Mouse (Mus musculus): ENCODE measurements around the gene Wdr6. TPM values are rescaled to one million over a fixed set of nuclear protein-coding genes. Genes with fewer than 3 reads are reported as not detected.
"Not testable (repeated sequence)": the region's sequence is repeated elsewhere in the genome, so short reads cannot be mapped to it uniquely, and the experiment has no call there.

The Wdr6 gene
- polyA plus RNA-seq (2016; fragmentation: Nextera tagmentation; extraction: Ambion mirVana), result 166 and 233 TPM in 2 replicates

DNA sequence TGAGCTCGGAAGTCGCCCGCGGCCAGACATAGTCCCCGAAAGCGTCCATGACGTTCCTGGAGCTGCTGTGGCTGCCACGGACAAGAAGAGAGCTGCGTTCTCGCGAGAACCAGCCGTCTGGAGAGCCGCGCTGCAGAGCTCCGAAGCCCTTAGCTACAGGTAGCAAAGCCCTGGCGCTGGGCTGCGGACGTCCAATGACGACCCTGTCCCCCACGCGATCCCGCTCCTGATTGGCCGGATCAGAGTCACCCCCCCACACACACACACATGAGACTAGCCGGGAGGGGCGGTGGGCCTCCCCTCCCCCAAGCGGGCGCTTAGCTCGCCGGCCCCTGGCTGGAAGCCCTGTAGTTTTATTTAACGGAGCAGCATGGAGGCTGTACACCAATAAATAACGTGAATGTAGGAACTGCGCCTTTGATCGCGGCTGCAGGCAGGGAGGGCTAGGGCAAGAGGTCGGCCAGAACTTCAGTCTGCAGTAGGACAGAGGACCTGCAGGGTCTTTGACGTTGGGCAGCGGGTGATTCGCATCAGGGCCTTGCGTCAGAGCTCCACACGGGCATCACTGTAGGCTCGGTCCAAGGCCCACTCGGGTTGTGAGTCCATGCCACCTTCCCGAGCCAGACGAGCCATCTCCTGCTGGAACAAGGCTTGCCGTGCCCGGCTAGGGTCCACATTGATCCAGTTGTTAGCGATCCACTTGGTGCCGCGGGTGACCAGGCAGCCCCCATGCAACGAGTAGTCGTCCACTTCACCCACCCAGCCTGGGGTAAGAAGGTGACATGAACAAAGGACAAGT, at the start of gene Wdr6:
Gene Wdr6, minus strand, starts transcription at position 195 of the 799 bp plus-strand sequence.
- Histone ChIP-seq H3K27me3 (ENCODE audit: insufficient read depth, poor library complexity, severe bottlenecking) (peaks cover 50% of the 10 kb centered on the region), H3K9me3 (no peaks in the 10 kb centered on the region), H3K4me3 (peak within 1 kb of the TSS; percentile 89), H3K27ac (peak within 1 kb of the TSS; percentile 95), H3K36me3 (peaks cover 50% of the 10 kb centered on the region), H3K4me1 (replicated peaks) (peaks cover 60% of the 10 kb centered on the region)
- DNase-seq (ENCODE audit: low spot score), result peak; percentile 97
- 5% methylated on average over 51 of the region's 51 CpGs for whole genome bisulfite sequencing

DNA sequence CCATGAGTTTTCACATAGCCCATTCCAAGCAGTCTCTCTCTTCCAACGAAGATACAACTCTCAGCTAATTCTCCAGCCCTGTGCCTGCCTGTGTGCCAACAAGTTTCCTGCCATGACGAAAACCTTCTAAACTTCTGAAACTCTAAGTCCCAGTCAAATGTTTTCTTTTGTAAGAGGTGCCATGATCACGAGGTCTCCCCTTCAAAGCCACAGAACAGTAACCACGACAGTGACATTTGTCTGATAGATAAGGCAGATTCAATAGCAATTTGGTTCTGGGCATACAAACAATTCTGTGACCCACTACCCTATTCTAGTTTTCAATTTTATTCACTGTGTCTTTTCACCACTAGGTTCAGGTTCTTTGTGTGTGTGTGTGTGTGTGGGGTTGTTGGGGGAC, 49.6 kb upstream of the Wdr6 start:
- whole genome bisulfite sequencing, result 88% methylated on average over 4 of the region's 4 CpGs
- H3K36me3 ChIP-seq, result peaks cover 69% of the 10 kb centered on the region
- H3K9me3 ChIP-seq, result no peaks in the 10 kb centered on the region

DNA sequence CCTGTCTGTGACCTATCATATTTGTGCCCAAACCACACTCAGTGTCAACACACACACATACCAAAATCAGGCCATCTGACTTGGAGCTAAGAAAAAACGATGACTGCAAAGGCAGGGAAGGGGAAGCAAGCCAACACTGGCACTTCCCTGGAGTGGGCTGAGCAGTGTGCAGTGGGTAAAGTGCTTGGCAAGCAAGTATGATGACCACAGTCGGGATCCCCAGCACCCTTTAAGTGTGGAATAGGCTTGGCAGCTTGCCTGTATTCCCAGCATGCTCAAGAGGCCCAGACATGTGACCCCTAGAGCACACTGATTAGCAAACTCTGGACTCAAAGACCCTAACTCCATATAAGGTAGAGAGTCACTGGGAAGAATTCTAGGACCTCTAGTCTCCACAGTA, 48.0 kb upstream of the Wdr6 start:
- no peaks in the 10 kb centered on the region for H3K9me3 ChIP-seq
- H3K36me3 ChIP-seq, result peaks cover 62% of the 10 kb centered on the region
- no peaks in the 10 kb centered on the region for H3K27me3 ChIP-seq (ENCODE audit: insufficient read depth, poor library complexity, severe bottlenecking)
- 77% methylated on average over 2 of the region's 2 CpGs for WGBS
- DNase-seq (ENCODE audit: low spot score), result no peak
- H3K27ac ChIP-seq, result no peak overlapping the region
- H3K4me3 ChIP-seq, result no peak overlapping the region
- no peaks in the 10 kb centered on the region for H3K4me1 ChIP-seq (replicated peaks)

More for the DNA sequence above, 49.6 kb upstream of the Wdr6 start:
- DNase-seq (ENCODE audit: low spot score), result no peak
- Histone ChIP-seq H3K27ac (no peak overlapping the region), H3K4me3 (no peak overlapping the region), H3K27me3 (ENCODE audit: insufficient read depth, poor library complexity, severe bottlenecking) (no peaks in the 10 kb centered on the region), H3K4me1 (replicated peaks) (no peaks in the 10 kb centered on the region)

DNA sequence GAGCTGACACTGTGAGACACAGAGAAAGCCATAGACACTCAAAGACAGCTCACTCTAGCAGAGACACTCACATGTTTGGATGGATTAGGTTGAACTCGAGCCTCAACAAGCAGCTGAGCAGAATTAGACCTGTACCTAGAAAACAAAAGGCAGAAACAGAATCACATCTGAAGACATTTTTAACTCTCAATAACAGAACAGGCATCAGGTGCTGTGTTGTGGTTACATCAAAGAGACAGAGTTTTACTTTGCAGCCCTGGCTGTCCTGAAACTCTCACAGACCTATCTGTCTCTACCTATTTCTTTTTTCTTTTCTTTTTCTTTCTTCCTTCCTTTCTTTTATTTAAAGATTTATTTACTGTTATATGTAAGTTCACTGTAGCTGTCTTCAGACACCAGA, 38.8 kb upstream of the Wdr6 start:
- no peaks in the 10 kb centered on the region for H3K9me3 ChIP-seq
- no peak overlapping the region for H3K27ac ChIP-seq
- no peak for DNase-seq (ENCODE audit: low spot score)
- 95% methylated on average over 1 of the region's 1 CpGs for WGBS
- no peaks in the 10 kb centered on the region for H3K27me3 ChIP-seq (ENCODE audit: insufficient read depth, poor library complexity, severe bottlenecking)
- no peaks in the 10 kb centered on the region for H3K4me1 ChIP-seq (replicated peaks)
- H3K36me3 ChIP-seq, result peaks cover 90% of the 10 kb centered on the region
- H3K4me3 ChIP-seq, result no peak overlapping the region

DNA sequence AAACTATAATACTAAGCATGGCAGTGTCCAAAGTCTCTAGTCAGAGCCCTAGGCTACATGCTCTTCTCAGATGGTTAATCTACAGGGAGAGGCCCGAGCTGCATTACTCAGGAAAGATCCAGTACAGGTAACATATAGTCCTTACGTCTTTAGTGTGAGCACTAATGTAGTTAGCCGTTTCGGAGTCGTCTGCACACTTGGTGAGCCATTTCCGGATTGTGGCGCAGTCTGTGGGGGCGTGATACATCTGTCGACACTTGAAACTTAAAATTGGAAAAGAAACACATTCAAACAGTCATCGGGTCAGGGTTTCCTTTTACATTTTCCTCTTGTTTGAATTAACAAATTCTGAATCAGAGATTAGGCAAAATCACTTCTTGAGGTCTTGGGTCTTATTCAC, 32.9 kb upstream of the Wdr6 start:
- H3K27me3 ChIP-seq (ENCODE audit: insufficient read depth, poor library complexity, severe bottlenecking), result no peaks in the 10 kb centered on the region
- no peak overlapping the region for H3K27ac ChIP-seq
- no peaks in the 10 kb centered on the region for H3K4me1 ChIP-seq (replicated peaks)
- H3K4me3 ChIP-seq, result no peak overlapping the region
- H3K36me3 ChIP-seq, result peaks cover 99% of the 10 kb centered on the region
- WGBS, result 95% methylated on average over 10 of the region's 10 CpGs
- DNase-seq (ENCODE audit: low spot score), result no peak
- no peaks in the 10 kb centered on the region for H3K9me3 ChIP-seq

DNA sequence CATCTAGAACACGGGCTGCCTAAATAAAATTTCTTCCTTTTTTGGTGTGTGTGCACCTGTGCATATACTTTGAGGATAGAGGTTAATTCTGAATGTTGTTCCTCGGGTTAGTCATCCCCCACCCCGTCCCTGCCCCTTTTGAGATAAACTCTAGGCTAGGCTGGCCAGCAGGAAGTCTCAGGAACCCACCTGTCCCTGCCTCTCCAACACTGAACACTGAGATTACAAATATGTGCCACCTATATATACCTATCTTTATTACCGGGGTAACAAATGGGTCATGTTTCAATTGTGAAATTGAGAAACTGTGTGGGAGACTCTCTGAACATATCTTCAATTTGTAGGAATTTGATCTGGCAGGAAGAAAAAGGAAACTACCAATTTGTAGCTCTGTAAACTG, 30.4 kb upstream of the Wdr6 start:
- Histone ChIP-seq H3K4me3 (no peak overlapping the region), H3K27me3 (ENCODE audit: insufficient read depth, poor library complexity, severe bottlenecking) (no peaks in the 10 kb centered on the region), H3K36me3 (peaks cover 99% of the 10 kb centered on the region), H3K27ac (no peak overlapping the region), H3K9me3 (no peaks in the 10 kb centered on the region), H3K4me1 (replicated peaks) (peaks cover 3% of the 10 kb centered on the region; the same call in 1 of the 2 replicates)
- no peak for DNase-seq (ENCODE audit: low spot score)
- WGBS, result 89% methylated on average over 4 of the region's 4 CpGs

DNA sequence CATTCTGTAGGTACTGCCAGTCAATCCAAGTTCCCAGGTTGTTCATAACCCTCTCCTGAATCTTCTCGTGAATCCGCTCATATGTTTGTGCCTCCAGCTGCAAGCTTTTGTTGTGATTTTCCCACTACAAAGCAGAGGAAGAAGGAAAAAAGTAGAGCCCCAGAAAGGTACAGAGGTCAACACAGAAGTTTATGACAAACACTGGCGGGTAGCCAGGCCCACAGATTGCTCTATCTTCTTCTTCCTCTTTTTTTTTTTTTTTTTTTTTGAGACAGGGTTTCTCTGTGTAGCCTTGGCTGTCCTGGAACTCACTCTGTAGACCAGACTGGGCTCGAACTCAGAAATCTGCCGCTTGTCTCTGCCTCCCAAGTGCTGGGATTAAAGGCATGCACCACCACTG, 29.4 kb upstream of the Wdr6 start:
- DNase-seq (ENCODE audit: low spot score); H3K9me3 ChIP-seq; H3K4me3 ChIP-seq; H3K27ac ChIP-seq; H3K27me3 ChIP-seq (ENCODE audit: insufficient read depth, poor library complexity, severe bottlenecking); H3K4me1 ChIP-seq (replicated peaks): not testable (repeated sequence)
- peaks cover 100% of the 10 kb centered on the region for H3K36me3 ChIP-seq
- 96% methylated on average over 5 of the region's 5 CpGs for WGBS

DNA sequence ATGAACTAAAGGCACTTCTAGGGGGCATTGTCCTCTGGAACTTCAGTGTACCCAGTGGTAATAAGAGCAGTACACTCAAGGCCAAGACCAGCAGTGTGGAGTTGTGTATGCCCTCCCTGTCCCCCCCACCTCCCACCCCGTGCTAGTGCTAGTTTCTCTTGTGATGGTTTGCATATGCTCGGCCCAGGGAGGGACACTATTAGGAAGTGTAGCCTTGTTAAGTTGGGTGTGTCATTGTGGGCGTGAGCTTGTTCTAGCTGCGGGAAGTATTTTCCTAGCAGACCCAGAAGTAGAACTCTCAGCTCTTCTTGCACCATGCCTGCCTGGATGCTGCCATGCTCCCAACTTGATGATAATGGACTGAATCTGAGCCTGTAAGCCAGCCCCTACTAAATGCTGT, 23.4 kb upstream of the Wdr6 start:
- Histone ChIP-seq H3K9me3 (no peaks in the 10 kb centered on the region), H3K27ac (no peak overlapping the region), H3K36me3 (peaks cover 56% of the 10 kb centered on the region), H3K27me3 (ENCODE audit: insufficient read depth, poor library complexity, severe bottlenecking) (0 out of 2 replicates have a peak, but pooled peaks cover 4% of the 10 kb centered on the region), H3K4me3 (no peak overlapping the region), H3K4me1 (replicated peaks) (peaks cover 15% of the 10 kb centered on the region)
- WGBS, result 87% methylated on average over 4 of the region's 4 CpGs
- DNase-seq (ENCODE audit: low spot score), result no peak

DNA sequence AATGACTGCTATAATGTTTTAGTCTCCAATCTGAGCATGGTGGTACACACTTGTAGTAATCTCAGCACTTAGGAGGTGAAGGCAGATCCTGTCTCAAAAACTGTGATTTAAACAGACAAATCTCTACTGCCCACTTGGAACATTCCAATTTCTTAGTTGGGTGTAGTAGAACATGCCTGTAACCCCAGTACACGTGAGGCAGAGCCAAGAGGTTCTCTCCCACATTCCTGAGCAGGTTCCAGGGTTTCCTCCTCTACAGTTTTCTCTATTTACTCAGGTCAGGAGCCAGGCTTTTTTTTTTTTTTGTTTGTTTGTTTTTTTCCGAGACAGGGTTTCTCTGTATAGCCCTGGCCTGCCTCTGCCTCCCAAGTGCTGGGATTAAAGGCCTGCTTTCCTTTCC, 21.5 kb upstream of the Wdr6 start:
- H3K27me3 ChIP-seq (ENCODE audit: insufficient read depth, poor library complexity, severe bottlenecking), result 0 out of 2 replicates have a peak, but pooled peaks cover 4% of the 10 kb centered on the region
- H3K4me1 ChIP-seq (replicated peaks), result peaks cover 27% of the 10 kb centered on the region
- WGBS, result 59% methylated on average over 2 of the region's 2 CpGs
- peaks cover 36% of the 10 kb centered on the region for H3K36me3 ChIP-seq
- no peaks in the 10 kb centered on the region for H3K9me3 ChIP-seq
- H3K4me3 ChIP-seq, result no peak overlapping the region
- no peak overlapping the region for H3K27ac ChIP-seq
- DNase-seq (ENCODE audit: low spot score), result no peak

DNA sequence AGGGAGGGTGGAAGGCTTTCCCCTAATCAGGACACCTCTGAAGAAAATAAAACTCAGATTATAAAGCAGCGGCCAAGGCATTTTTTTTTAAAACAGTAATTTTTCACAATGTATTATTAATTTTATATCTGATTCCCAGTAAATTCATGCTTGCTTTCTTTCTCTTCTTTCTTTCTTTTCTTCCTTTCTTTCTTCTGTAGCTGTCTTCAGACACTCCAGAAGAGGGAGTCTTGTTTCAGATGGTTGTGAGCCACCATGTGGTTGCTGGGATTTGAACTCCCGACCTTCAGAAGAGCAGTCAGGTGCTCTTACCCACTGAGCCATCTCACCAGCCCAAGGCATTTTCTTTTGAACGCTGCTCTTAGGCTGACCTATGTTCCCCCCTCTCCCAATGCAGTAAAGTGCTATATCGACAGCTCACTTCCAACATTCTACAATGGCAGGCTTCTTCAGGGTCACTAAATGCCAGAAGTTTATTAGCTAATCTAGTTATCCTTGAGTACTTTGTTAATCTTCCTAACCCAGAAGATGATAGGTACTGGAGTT, 20.6 kb upstream of the Wdr6 start:
- H3K4me3 ChIP-seq, result no peak overlapping the region
- WGBS, result 81% methylated on average over 4 of the region's 4 CpGs
- no peaks in the 10 kb centered on the region for H3K9me3 ChIP-seq
- H3K4me1 ChIP-seq (replicated peaks), result peaks cover 23% of the 10 kb centered on the region
- peaks cover 27% of the 10 kb centered on the region for H3K36me3 ChIP-seq
- no peak overlapping the region for H3K27ac ChIP-seq
- DNase-seq (ENCODE audit: low spot score), result no peak
- H3K27me3 ChIP-seq (ENCODE audit: insufficient read depth, poor library complexity, severe bottlenecking), result 0 out of 2 replicates have a peak, but pooled peaks cover 4% of the 10 kb centered on the region

DNA sequence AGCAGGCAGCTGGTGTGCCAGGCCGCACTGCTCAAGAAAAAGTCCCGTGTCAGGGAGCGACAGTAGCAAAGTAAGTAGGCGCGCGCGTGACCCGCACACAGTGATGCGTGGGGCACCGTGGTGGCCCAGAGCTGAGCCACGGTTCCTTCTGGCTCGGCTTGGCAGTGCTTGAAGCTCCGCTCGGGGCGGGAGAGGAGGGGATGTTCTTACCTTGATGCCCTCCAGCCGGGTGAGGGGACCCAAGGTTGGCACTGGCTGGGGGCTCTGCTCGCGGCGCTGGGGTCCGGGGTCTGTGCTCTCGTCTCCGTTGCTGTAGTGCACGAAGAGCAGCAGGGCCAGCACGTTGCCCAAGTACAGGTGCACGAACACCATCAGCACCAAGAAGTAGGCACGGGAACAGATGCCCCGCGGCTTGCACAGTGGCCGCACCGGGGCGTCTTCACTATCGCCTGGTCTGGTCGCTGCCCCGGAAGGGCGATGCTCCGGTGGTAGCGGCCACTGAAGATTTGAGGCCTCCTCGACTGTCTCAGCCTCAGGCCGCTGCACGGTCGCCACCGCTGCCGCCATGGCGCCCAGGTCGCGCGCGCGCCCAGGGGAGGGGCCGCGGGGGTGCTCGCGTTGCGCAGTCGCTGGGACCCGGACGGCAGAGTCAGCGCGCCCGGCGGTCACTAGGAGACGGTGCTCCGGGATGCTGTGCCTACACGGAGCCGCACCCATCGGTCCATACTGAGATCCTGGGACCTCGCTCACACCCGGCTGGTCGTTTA, 18.6 kb upstream of the Wdr6 start, which contains the start of gene P4htm:
Gene P4htm, minus strand, starts transcription at position 670 of the 767 bp plus-strand sequence.
- WGBS, result 3% methylated on average over 69 of the region's 69 CpGs
- H3K27ac ChIP-seq, result peak within 1 kb of the TSS; percentile 86
- H3K4me1 ChIP-seq (replicated peaks), result peaks cover 23% of the 10 kb centered on the region
- peak within 1 kb of the TSS; percentile 77 for H3K4me3 ChIP-seq
- DNase-seq (ENCODE audit: low spot score), result peak; percentile 65
- 0 out of 2 replicates have a peak, but pooled peaks cover 4% of the 10 kb centered on the region for H3K27me3 ChIP-seq (ENCODE audit: insufficient read depth, poor library complexity, severe bottlenecking)
- H3K9me3 ChIP-seq, result no peaks in the 10 kb centered on the region
- peaks cover 13% of the 10 kb centered on the region for H3K36me3 ChIP-seq

DNA sequence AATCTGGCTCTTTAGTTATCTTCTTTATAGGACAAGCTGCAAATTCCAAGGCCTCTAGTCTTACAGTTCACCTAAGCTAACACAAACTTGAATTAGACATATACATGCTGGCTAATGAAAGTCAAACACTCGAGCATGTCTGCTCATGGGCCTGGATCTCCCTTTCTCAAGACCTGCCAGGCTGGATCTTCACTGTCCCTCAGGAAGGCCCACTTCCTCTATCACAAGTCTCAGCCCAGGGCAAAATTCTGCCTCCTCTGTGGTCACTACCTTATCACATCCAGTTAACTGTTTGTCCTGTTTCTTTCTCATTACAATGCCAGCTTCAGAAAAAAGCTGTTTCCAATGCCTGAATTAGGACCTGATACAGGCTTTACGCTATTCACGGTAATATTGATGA, 15.8 kb upstream of the Wdr6 start:
- Histone ChIP-seq H3K4me3 (no peak overlapping the region), H3K27me3 (ENCODE audit: insufficient read depth, poor library complexity, severe bottlenecking) (0 out of 2 replicates have a peak, but pooled peaks cover 4% of the 10 kb centered on the region), H3K27ac (no peak overlapping the region), H3K9me3 (no peaks in the 10 kb centered on the region), H3K4me1 (replicated peaks) (peaks cover 29% of the 10 kb centered on the region), H3K36me3 (peaks cover 8% of the 10 kb centered on the region; the same call in 1 of the 2 replicates)
- DNase-seq (ENCODE audit: low spot score), result no peak
- 88% methylated on average over 3 of the region's 3 CpGs for WGBS
